10 mouse cellular contexts compared by ENCODE assay signal in the genomic region with DNA sequence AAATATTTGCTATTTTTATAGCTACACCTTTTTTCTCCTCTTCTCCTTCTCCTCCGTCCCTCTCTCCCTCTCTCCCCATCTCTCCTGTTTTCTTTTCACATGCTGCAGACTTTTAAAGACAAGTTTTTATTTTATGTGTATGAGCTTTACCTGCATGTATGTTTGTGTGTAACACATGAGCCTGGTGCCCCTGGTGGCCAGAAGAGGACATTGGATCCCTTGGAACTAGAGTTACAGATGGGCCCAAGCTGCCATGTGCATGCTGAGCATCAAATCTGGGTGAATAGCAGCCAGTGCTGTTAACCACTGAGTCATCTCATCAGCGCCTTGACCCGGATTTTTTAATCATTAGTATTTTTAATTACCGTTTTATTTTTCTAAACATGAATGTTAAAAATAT. TPM values are rescaled to one million over a fixed set of nuclear protein-coding genes. Genes with fewer than 3 reads are reported as not detected.
DNase-seq lines count a peak whose midpoint lies in the region; ATAC-seq lines count a peak whose summit lies in the region.
"Had no signal": no experiment of that assay in that cellular context is flagged by ENCODE, and none has a peak within 500 bp of the region (broad histone marks: within the 10 kb centered on the region; RNA-seq: fewer than 3 reads in every experiment).

No protein-coding gene starts in this region.

- no peak overlapping the region for H3K27ac ChIP-seq in liver, embryonic 12.5 days
- no peak overlapping the region for H3K27ac ChIP-seq in midbrain, embryonic 16.5 days (ENCODE audit: low read length)
- H3K27ac ChIP-seq: liver, embryonic 15.5 days had no signal

- no peaks in the 10 kb centered on the region for H3K27me3 ChIP-seq in liver, embryonic 12.5 days (replicated peaks)
- no peaks in the 10 kb centered on the region for H3K27me3 ChIP-seq in midbrain, embryonic 16.5 days (ENCODE audit: control insufficient read depth, insufficient read depth, low read depth, low read length)
- H3K27me3 ChIP-seq: liver, embryonic 15.5 days had no signal

- H3K4me3 ChIP-seq in liver, embryonic 12.5 days = no peak overlapping the region
- H3K4me3 ChIP-seq in midbrain, embryonic 16.5 days (ENCODE audit: low read depth, low read length) = no peak overlapping the region
- H3K4me3 ChIP-seq: liver, embryonic 15.5 days had no signal

- no peaks in the 10 kb centered on the region for H3K9me3 ChIP-seq in liver, embryonic 12.5 days (replicated peaks)
- no peaks in the 10 kb centered on the region for H3K9me3 ChIP-seq in midbrain, embryonic 16.5 days (replicated peaks; ENCODE audit: control insufficient read depth, low read length, poor library complexity, severe bottlenecking)
- H3K9me3 ChIP-seq: G1E; liver, embryonic 15.5 days had no signal

- H3K4me1 ChIP-seq in liver, embryonic 12.5 days = no peaks in the 10 kb centered on the region
- peaks cover 3% of the 10 kb centered on the region; the same call in 1 of the 2 replicates for H3K4me1 ChIP-seq in midbrain, embryonic 16.5 days (ENCODE audit: control insufficient read depth, insufficient read depth, low read length)
- H3K4me1 ChIP-seq: liver, embryonic 15.5 days had no signal

- peak; percentile 12 to 29 for DNase-seq in cerebellum, adult 18-20 months
- DNase-seq in cerebellum, adult 9-11 months = no peak
- DNase-seq in liver = peak; percentile 15
- DNase-seq in cerebellum, postnatal 14 days = peak; percentile 52 to 58
- DNase-seq in urinary bladder, postnatal 36 days (ENCODE audit: low spot score in 2 of 2) = no peak

- WGBS in liver, embryonic 12.5 days (ENCODE audit: insufficient replicate concordance) = 48% methylated on average over 4 of the region's 4 CpGs
- 67% methylated on average over 4 of the region's 4 CpGs for WGBS in midbrain, embryonic 16.5 days

- H3K9ac ChIP-seq in liver, embryonic 12.5 days = no peak overlapping the region
- no peak overlapping the region for H3K9ac ChIP-seq in midbrain, embryonic 16.5 days (ENCODE audit: low read depth, low read length)
- H3K9ac ChIP-seq: liver, embryonic 15.5 days had no signal

- H3K4me2 ChIP-seq in liver, embryonic 12.5 days = no peak overlapping the region
- H3K4me2 ChIP-seq in midbrain, embryonic 16.5 days (ENCODE audit: low read length) = no peak overlapping the region
- H3K4me2 ChIP-seq: liver, embryonic 15.5 days had no signal

- no peaks in the 10 kb centered on the region for H3K36me3 ChIP-seq in liver, embryonic 12.5 days
- H3K36me3 ChIP-seq in midbrain, embryonic 16.5 days (ENCODE audit: control insufficient read depth, insufficient read depth, low read length) = no peaks in the 10 kb centered on the region
- H3K36me3 ChIP-seq: G1E; liver, embryonic 15.5 days had no signal

- ATAC-seq in liver, embryonic 12.5 days = no peak
- peak; percentile 79; the same call in 1 of the 2 replicates for ATAC-seq in neutrophil, adult 5-6 weeks (ENCODE audit: extremely low read depth, insufficient number of reproducible peaks, low FRiP score, poor library complexity, severe bottlenecking)
- no peak for ATAC-seq in midbrain, embryonic 16.5 days

RNA-seq across cellular contexts. Expression of a gene that starts 42.9 kb away (rescaled TPM):
- not detected in 2 replicates for polyA plus RNA-seq in liver, embryonic 12.5 days (2016; fragmentation: Nextera tagmentation; extraction: Ambion mirVana)
- total RNA-seq in neutrophil, adult 5-6 weeks (2017) = 1.3 and 1.5 TPM in 2 replicates
- polyA plus RNA-seq in midbrain, embryonic 16.5 days (2015; fragmentation: Nextera tagmentation; extraction: Ambion mirVana) = 2.1 and 2.2 TPM in 2 replicates
- polyA plus RNA-seq: G1E had no signal

Comparison
In these comparisons a context has a peak if more than half of its experiments do, and no peak if none do; other contexts are left out.
1. DNase-seq: peak in cerebellum, adult 18-20 months (2 of 2), liver (single experiment) and cerebellum, postnatal 14 days (2 of 2); none in cerebellum, adult 9-11 months (single experiment) and urinary bladder, postnatal 36 days (0 of 2).